Mouse (Mus musculus): ENCODE results near the gene D17H6S53E.

The D17H6S53E gene

DNA sequence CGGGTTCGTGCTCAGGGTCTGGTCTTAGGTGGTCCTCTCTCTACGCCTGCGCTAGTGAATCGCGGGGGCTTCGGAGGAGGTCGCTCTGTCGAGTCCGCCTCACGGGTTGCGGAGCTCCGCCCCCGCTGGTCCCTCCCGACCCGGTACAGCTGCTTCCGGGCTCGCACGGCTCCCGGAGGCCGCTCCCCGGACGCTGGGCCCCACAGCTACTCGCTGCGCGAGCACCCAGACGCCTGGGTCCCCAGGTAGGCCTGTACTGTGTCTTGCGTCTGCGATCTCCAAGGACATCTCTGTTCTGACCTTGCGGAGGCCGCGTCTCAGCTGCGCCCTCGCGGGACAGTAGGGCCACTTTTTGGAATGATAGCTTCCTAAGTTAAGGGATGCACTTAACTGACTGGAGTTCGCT, at the start of gene D17H6S53E:
Gene D17H6S53E, plus strand, starts transcription at position 168 of the 406 bp plus-strand sequence.
- Histone ChIP-seq H3K36me3 (ENCODE audit: control insufficient read depth, insufficient read depth, low read length, poor library complexity, severe bottlenecking) (peaks cover 8% of the 10 kb centered on the region; the same call in 1 of the 2 replicates), H3K27me3 (ENCODE audit: control insufficient read depth, insufficient read depth, low read length, poor library complexity, severe bottlenecking) (no peaks in the 10 kb centered on the region)
- DNase-seq (ENCODE audit: low read depth, low spot score) = peak; percentile 76

DNA sequence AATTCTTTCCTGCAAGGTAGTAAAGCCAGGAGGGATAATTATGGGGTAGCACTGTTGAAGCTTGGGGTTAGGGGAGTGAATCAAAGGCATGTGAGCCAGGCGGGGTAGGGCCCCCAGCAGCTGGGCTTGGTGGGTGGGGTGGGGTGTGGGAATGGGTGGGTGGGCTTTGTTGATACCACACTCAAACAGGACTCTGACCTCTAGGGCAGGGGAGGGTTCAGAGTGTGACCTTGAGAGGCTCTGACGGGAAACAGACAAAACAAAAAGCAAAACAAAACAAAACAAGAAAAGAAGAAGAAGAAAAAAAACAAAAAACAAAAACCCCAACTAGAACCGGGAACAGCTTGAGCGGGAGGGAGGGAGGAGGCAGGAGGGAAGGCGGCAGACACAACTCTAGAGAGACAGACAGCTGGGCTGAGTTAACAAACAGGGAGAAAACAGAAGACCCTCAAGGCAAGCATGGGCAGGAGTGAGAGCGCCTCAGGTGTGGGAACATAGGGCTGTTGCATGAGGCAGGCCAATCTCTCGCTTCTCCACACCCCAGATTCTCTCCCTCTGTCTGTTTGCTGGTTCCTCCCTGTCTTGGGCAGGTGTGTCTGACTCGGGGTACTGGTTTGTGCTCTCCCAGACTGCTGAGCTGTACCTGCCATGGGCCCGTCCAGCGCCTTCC, 49.5 kb upstream of the D17H6S53E start, which contains the start of gene Ly6g6e:
Gene Ly6g6e, plus strand, starts transcription at position 396 of the 670 bp plus-strand sequence.
- no peaks in the 10 kb centered on the region for H3K36me3 ChIP-seq (ENCODE audit: control insufficient read depth, insufficient read depth, low read length, poor library complexity, severe bottlenecking)
- DNase-seq (ENCODE audit: low read depth, low spot score) = no peak
- no peaks in the 10 kb centered on the region; the same call in 1 of the 2 replicates for H3K27me3 ChIP-seq (ENCODE audit: control insufficient read depth, insufficient read depth, low read length, poor library complexity, severe bottlenecking)

DNA sequence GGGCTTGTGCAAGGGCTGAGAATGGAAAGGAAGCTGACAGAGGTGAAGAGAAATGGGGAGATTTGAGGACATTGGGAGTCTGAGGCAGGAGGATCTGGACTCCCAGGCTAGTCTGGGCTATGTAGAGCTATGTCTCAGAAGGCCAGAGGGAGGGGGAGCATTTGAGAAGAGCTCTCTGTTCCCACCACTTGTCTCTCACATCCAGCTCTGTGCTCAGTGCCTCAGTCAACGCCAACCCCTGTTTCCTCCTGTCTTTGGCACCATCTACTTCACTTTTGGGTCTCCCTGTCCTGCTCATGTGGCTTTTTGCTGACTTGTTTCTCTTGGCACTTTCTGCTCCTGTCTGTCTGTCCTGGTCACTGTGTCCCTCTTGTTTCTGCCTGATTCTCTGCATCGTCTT, 48.9 kb upstream of the D17H6S53E start:
- Histone ChIP-seq H3K36me3 (ENCODE audit: control insufficient read depth, insufficient read depth, low read length, poor library complexity, severe bottlenecking) (no peaks in the 10 kb centered on the region), H3K27me3 (ENCODE audit: control insufficient read depth, insufficient read depth, low read length, poor library complexity, severe bottlenecking) (no peaks in the 10 kb centered on the region; the same call in 1 of the 2 replicates)
- DNase-seq (ENCODE audit: low read depth, low spot score) = no peak

DNA sequence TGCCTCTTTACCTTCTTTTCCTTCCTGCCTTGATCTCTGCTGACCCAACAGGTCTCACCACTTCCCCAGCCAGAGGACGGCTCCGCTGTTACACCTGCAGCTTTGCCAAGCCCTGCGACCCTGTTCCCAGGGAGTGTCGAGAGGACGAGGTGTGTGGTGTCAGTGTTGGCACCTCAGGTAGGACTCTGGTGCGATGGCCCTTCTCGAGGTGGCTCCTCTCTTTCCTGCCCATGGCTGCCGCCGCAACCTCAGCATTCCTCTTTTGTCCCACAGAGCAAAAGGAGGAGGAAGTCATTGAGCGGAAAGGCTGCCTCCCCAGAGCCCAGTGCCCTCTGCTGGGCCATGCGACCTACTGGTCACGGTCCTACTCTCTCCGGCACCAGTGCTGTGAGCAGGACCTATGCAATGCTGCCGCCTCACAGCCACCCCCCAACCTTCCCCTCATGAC, 48.4 kb upstream of the D17H6S53E start, which contains the start of gene Ly6g6d:
Gene Ly6g6d, minus strand, starts transcription at position 280 of the 448 bp plus-strand sequence.
- Histone ChIP-seq H3K27me3 (ENCODE audit: control insufficient read depth, insufficient read depth, low read length, poor library complexity, severe bottlenecking) (no peaks in the 10 kb centered on the region; the same call in 1 of the 2 replicates), H3K36me3 (ENCODE audit: control insufficient read depth, insufficient read depth, low read length, poor library complexity, severe bottlenecking) (no peaks in the 10 kb centered on the region)
- DNase-seq (ENCODE audit: low read depth, low spot score) = peak; percentile 42

DNA sequence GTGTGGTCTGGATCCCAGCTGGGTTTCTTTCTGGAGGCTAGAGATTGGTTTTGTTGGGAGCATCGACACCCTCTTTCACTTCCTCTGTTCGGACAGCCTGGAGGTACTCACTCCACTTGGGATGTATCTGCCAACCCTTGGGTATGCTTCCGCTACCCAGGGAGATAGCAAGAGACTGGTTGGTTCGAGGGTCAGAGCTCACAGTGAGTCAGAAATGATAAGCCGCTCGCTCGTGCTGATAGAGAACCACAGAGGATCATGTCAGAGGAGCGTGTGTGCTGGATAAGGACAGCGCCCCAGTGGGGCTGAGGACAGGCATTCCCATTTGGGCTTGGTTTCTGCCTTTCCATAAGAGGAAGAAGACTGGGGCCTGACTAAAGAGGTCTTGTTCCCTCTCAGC, 46.4 kb upstream of the D17H6S53E start:
- no peak for DNase-seq (ENCODE audit: low read depth, low spot score)
- no peaks in the 10 kb centered on the region; the same call in 1 of the 2 replicates for H3K27me3 ChIP-seq (ENCODE audit: control insufficient read depth, insufficient read depth, low read length, poor library complexity, severe bottlenecking)
- H3K36me3 ChIP-seq (ENCODE audit: control insufficient read depth, insufficient read depth, low read length, poor library complexity, severe bottlenecking) = no peaks in the 10 kb centered on the region

DNA sequence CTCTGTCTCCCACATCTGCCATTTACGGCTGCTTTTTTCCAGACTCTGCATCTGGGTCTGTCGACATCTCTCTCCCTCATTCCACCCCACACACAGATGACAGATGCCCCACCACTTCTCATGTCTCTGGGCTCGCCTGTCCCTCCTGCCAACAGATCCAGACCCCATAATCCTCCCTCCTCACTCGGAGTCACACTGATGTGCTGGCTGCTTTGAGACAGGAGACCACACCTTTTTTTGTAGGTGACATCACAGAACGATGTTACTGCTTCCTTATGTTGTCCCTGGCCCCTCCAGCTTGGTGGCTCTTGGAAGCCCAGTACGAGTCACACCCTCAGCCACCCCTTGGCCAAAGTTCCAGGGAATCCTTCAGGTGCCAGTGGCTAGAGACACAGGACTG, 45.9 kb upstream of the D17H6S53E start:
- DNase-seq (ENCODE audit: low read depth, low spot score) = no peak
- no peaks in the 10 kb centered on the region; the same call in 1 of the 2 replicates for H3K27me3 ChIP-seq (ENCODE audit: control insufficient read depth, insufficient read depth, low read length, poor library complexity, severe bottlenecking)
- H3K36me3 ChIP-seq (ENCODE audit: control insufficient read depth, insufficient read depth, low read length, poor library complexity, severe bottlenecking) = no peaks in the 10 kb centered on the region

DNA sequence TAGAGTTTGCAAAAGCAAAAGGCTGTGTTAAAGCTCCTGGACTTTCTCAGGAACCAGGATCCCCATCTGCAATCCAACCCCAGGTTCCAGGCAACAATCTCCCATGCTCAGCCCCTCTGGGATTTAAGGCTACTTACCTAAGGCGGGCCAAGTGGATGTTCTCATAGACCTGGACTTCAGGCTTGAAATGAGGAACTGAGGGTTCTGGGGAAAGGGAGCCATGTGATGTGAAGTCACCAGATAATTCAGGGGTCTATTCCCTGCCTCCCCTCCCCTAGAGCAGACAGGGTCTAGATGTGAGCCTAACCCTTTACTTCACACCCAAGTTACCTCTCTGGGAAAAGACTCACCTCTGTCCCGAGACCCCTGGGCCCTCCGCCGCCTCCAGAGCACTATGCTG, 45.5 kb upstream of the D17H6S53E start:
- Histone ChIP-seq H3K27me3 (ENCODE audit: control insufficient read depth, insufficient read depth, low read length, poor library complexity, severe bottlenecking) (no peaks in the 10 kb centered on the region; the same call in 1 of the 2 replicates), H3K36me3 (ENCODE audit: control insufficient read depth, insufficient read depth, low read length, poor library complexity, severe bottlenecking) (no peaks in the 10 kb centered on the region)
- no peak for DNase-seq (ENCODE audit: low read depth, low spot score)

DNA sequence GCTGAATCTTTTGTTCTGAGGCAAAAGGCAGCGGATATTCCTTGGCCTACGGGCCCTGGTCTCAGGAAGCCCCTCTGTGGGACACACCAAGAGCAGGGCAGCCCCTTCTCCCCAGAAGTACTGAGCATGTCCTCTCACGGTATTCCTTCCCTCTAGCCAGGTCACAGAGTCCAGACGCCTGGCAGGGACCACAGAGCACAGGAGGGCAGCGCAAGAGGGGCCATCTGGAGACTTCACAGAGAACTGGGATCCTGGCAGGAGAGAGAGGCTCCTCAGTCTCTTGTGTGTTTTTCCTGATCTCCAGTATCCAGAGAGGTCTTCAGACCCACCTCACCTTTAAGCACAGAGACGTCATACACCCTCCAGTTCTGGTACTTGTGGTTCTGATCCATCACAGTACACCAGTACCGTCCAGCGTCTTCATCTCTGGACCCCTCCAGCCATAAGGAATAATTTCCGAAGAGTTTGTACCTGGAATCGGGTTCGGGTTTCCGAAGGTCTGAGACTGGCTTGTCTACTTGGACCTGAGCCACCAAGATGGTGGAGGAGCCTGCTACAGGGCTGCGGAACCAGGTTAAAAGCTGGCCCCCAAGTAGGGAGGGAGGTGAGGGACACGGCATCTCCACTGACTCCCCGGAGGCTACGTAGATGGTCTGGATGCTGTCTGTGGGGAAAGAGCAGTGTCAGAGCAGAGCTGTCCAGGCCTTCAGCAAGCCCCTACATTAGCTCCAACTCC, 43.2 kb upstream of the D17H6S53E start:
- H3K27me3 ChIP-seq (ENCODE audit: control insufficient read depth, insufficient read depth, low read length, poor library complexity, severe bottlenecking) = no peaks in the 10 kb centered on the region
- no peaks in the 10 kb centered on the region for H3K36me3 ChIP-seq (ENCODE audit: control insufficient read depth, insufficient read depth, low read length, poor library complexity, severe bottlenecking)
- DNase-seq (ENCODE audit: low read depth, low spot score) = no peak

DNA sequence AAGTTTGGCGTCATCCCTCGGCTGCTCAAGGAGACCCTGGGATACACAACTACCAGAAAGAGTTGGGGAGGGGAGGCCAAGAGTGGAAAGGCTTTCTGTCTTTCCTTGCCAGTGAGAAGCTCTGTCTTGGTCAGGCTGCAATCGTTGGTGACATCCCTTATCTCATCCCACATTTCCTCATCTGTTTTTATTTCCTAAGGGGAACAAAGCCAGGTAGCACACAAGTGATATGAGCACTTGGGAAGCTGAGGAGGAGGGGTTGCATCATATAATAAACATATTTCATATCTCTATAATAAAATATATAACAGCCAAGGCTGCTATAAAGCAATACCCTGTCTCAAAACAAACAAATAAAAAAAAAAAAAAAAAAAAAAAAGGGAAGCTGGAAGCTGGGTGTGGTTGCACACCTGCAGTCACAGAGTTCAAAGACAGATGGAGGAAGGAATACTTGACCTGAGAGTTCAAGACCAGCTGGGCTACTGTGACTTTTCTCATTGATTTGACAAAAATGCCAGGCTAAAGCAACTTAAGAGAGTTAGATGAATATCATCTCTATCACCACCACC, 42.2 kb upstream of the D17H6S53E start:
- Histone ChIP-seq H3K36me3 (ENCODE audit: control insufficient read depth, insufficient read depth, low read length, poor library complexity, severe bottlenecking) (no peaks in the 10 kb centered on the region), H3K27me3 (ENCODE audit: control insufficient read depth, insufficient read depth, low read length, poor library complexity, severe bottlenecking) (no peaks in the 10 kb centered on the region)
- DNase-seq (ENCODE audit: low read depth, low spot score) = no peak

DNA sequence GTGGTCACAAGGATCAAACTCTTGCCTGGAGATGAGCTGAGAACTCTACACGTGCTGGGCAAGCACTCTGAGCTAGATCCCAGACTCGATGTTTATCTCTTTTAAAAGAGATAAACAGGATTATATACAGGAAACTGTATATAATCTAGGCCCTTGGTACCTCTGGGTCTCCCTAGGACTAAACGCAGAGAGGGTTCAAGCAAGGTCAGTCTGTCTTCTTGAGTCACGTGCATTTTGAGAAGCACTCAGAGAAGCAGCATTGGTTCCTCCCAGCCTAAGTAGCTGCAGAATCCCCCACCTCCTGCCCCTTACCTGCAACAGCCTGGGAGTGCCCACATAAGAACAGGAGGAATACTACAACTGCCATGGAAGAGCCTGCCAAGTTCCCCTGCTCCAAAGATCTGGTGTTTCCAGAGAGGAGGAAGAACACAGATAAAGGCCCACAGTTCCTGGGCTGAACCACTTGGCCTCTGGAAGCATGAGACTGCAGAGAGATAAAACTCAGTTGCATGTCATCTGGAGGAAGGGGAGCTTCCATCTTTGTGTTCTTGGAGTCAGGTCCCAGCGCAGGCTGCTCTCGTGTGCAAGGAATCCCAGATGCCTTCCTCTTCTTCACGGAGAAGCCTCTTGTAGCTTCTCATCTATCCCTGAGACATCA, 40.8 kb upstream of the D17H6S53E start, which contains the start of gene Ly6g6f:
Gene Ly6g6f, minus strand, starts transcription at position 403 of the 658 bp plus-strand sequence.
- Histone ChIP-seq H3K27me3 (ENCODE audit: control insufficient read depth, insufficient read depth, low read length, poor library complexity, severe bottlenecking) (no peaks in the 10 kb centered on the region), H3K36me3 (ENCODE audit: control insufficient read depth, insufficient read depth, low read length, poor library complexity, severe bottlenecking) (no peaks in the 10 kb centered on the region)
- DNase-seq (ENCODE audit: low read depth, low spot score) = no peak

DNA sequence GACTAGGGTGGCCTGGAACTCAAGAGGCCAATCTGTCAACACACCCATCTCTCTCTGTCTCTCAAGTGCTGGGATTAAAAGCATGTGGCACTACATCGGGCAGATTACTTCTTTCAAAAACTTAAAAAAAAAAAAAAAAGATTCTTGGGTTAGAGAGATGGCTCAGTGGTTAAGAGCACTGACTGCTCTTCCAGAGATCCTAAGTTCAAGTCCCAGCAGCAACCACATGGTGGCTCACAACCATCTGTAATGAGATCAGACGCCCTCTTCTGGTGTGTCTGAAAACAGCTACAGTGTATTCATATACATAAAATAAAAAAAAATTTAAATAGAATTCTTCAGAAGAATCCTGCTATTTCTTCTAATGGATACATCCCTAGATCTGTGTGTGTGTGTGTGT, 38.0 kb upstream of the D17H6S53E start:
- H3K27me3 ChIP-seq (ENCODE audit: control insufficient read depth, insufficient read depth, low read length, poor library complexity, severe bottlenecking) = no peaks in the 10 kb centered on the region
- peak; percentile 29 for DNase-seq (ENCODE audit: low read depth, low spot score)
- peaks cover 1% of the 10 kb centered on the region; the same call in 1 of the 2 replicates for H3K36me3 ChIP-seq (ENCODE audit: control insufficient read depth, insufficient read depth, low read length, poor library complexity, severe bottlenecking)

DNA sequence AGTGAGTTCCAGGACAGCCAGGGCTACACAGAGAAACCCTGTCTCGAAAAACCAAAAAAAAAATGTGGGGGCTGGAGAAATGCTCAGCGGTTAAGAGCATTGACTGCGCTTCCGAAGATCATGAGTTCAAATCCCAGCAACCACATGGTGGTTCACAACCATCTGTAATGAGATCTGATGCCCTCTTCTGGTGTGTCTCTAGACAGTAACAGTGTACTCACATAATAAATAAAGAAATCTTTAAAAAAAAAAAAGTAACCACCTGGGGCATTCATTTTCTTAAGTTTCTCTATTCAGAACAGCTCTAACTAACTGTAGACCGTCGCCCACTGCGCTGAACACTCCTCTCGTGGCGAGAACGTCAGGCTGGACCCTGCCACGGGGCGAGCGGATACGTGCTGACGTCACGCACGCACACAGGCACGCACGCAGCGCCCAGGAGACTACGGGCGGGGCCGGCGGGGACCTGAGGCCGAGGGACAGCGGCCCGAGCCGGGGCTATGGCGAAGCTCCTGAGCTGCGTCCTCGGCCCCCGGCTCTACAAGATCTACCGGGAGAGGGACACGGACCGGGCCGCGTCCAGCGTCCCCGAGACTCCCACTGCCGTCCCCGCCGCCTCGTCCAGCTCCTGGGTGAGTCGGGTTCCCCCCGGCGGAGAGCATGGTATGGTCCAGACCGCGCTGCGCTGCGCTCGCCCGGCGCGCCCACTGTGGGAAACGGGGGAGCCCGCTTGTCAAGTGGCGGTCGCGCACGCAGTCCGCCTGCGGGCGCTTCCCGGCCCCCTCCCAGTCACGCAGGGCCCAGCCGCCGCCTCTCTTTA, 37.1 kb upstream of the D17H6S53E start, which contains the start of gene Abhd16a:
Gene Abhd16a, plus strand, starts transcription at position 439 of the 820 bp plus-strand sequence.
- Histone ChIP-seq H3K36me3 (ENCODE audit: control insufficient read depth, insufficient read depth, low read length, poor library complexity, severe bottlenecking) (peaks cover 1% of the 10 kb centered on the region; the same call in 1 of the 2 replicates), H3K27me3 (ENCODE audit: control insufficient read depth, insufficient read depth, low read length, poor library complexity, severe bottlenecking) (no peaks in the 10 kb centered on the region)
- peak; percentile 96 for DNase-seq (ENCODE audit: low read depth, low spot score)

DNA sequence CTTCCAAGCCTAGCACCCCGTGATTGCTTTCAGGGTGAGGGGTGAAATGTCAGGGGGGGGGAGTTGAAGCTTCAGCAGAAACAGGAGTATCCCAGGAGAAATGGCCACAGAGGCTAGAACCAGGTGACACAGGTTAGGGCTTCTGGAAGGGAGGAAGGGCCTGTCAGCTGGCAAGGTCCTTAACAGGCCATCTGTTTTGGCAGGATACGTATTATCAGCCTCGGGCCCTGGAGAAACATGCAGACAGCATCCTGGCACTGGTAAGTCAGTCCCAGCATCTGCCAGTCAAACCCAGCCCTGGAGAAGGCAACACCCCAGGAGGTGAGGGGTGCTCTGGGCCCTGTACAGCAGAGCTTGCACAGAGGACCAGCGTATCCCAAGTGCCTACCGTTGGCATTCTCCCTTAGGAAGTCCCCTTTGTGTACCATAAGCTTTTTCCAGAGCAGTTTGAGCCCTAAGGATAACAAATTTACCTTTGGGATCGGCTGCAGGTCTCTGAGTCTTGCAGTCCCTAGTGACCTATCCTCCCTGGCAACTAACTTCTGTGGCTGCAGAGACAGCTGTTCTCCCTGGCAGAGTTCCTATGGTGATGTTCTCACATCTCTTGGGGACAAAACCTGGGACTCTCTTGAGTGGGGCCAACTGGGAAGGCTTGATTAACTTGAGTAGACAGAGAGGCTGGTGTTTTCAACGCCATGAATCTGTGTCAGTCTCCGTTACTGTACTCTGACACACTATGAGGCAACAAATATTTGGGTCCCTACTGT, 35.8 kb upstream of the D17H6S53E start:
- Histone ChIP-seq H3K27me3 (ENCODE audit: control insufficient read depth, insufficient read depth, low read length, poor library complexity, severe bottlenecking) (no peaks in the 10 kb centered on the region), H3K36me3 (ENCODE audit: control insufficient read depth, insufficient read depth, low read length, poor library complexity, severe bottlenecking) (peaks cover 1% of the 10 kb centered on the region; the same call in 1 of the 2 replicates)
- no peak for DNase-seq (ENCODE audit: low read depth, low spot score)
